Mouse (Mus musculus) WW6 (cell line): ENCODE data around the gene Ide.
"Not testable (repeated sequence)": the region's sequence is repeated elsewhere in the genome, so short reads cannot be mapped to it uniquely, and the experiment has no call there.

ENCODE experiments used
- DNase-seq: peaks from one replicate; pipeline ENCODE4 v3.0.0-alpha.2; 2013; ENCODE audit warnings: low read depth, low spot score

The Ide gene

DNA sequence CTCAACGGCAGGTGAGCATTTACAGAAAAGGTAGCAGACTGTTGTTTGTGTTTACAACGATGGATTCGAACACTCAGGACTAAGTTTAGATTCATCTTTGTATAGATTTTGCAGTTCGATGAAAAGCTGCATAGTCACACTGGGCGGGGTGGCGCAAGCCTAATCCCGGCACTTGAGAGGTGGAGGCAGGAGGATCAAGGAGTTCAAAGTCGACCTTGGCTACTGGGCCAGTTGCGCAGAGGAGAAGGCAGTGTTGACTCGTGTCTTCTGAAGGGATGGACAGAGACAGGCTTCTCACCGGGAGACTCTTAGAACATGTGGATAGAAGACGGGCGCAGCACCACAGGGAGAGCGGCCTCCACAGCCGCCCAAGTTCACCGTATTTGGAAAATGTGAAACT is 68.5 kb downstream of the Ide start:
- no peak for DNase-seq

GRCm38 (mm10) chr19:37265333-37266103 is 72.1 kb downstream of the Ide start:
- no peak for DNase-seq

GRCm38 (mm10) chr19:37263943-37264897 is 73.4 kb downstream of the Ide start:
- DNase-seq, result no peak

DNA sequence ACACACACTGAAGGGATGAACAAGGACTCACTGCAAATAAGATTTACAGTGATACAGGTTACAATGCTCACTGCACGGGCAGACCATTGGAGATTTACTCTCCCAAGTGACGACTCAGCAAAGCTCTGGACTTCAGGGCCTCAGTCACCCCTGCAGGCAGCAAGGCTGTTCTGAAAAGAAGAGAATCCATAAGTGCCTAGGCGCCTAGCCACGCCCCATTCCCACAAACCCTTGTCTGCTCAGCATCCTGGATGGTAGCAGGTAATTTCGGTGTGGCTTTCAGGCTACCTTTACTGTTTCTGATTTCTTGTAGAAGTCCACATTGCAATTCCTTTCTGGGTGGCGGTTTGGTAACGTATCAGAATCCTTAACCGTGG is 74.1 kb downstream of the Ide start:
- DNase-seq, result no peak

- DNase-seq, result no peak
These were observed 75.3 kb downstream of the Ide start for GRCm38 (mm10) chr19:37262389-37262788.

GRCm38 (mm10) chr19:37255321-37255720 is 82.3 kb downstream of the Ide start:
- no peak for DNase-seq

GRCm38 (mm10) chr19:37252104-37252503 is 85.5 kb downstream of the Ide start:
- DNase-seq, result no peak

GRCm38 (mm10) chr19:37248199-37248598 is 89.5 kb downstream of the Ide start:
- DNase-seq, result no peak

- DNase-seq, result no peak
These were observed 90.8 kb downstream of the Ide start for GRCm38 (mm10) chr19:37246859-37247258.

- no peak for DNase-seq
These were observed 94.9 kb downstream of the Ide start for GRCm38 (mm10) chr19:37242707-37243106.

DNA sequence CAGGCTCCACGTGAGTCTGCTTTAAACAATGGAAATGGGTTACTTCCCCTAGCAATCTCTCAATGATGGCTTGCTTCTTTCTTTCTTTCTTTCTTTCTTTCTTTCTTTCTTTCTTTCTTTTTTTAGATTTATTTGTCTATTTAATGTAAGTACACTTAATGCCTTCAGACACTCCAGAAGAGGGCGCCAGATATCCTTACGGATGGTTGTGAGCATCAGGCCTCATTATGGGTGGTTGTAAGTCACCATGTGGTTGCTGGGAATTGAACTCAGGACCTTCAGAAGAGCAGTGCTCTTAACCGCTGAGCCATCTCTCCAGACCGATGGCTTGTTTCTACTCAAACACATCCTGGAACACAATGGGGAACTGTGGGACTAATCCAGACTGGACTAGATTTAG is 96.5 kb downstream of the Ide start:
- no peak for DNase-seq

DNA sequence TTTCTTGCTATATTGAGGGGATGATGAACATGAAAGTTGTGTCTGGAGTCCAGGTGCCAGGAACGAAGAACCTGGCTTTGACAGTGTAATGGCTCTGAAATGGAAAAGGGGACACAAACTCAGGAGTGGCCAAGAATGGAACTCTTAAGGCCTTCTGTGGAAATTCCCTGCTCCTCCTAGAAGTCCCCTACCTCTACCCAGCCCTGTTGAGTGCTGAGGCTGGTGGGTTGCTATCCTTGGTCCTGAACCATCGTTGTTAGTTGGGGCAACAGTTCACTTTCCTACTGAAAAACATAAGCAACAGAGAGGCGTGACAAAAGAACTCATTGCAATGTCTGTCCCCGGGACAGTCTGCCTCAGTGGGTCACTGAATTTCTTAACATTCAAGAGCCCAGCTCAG is 98.6 kb downstream of the Ide start:
- no peak for DNase-seq

- no peak for DNase-seq
These were observed 99.0 kb downstream of the Ide start for GRCm38 (mm10) chr19:37238651-37239050.

- no peak for DNase-seq
These were observed 99.8 kb downstream of the Ide start for GRCm38 (mm10) chr19:37237712-37238437.

DNA sequence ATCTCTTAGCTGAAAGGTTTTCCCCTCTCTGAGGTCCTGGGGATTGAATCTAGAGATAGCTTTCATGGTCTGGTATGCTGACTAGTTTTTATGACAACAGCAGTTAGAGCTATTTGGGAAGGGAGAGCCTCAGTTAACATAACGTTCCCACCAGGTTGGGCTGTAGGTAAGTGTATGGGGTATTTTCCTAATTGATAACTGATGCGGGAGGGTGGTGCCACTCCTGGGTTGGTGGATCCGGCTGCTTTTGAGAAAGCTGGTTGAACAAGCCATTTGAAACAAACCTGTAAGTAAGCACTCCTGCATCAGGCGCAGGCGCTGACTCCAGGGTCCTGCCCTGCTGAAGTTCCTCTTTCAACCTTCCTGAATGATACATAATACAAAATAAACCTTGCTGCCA is 100.3 kb downstream of the Ide start:
- DNase-seq, result no peak

- DNase-seq, result no peak
These were observed 101.8 kb downstream of the Ide start for GRCm38 (mm10) chr19:37235818-37236217.

DNA sequence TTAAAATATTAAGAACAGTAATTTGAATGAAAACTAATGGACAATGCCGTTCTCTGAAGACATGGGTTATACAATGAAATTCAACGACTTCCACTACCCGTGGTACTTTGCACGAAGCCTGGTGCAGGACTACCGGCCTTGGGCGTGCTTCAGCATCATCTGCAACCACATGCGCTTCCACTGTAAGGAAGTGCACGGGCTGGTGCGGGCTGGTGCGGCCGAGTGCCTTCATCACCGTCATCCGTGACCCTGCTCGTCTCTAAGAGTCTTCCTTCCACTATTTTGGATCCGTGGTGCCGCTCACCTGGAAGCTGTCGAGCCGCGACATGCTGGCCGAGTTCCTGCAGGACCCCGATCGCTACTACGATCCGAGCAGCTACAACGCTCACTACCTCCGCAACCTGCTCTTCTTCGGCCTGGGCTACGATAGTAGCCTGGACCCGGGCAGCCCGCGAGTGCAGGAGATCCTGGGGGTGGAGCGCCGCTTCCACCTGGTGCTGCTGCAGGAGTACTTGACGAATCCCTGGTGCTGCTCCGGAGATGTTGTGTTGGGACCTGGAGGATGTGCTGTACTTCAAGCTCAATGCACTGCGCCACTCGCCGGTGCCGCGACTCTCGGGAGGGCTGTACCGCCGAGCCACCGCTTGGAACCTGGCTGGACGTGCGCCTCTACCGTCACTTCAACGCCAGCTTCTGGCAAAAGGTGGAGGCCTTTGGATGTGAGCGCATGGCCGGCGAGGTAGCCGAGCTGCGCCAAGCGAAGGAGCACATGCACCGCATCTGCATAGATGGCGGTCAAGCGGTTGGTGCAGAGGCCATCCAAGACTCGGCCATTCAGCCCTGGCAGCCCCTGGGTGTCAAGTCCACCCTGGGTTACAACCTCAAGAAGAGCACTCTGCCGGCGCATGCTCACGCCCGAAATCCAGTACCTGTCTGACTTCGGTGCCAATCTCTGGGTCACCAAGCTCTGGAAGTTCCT is 103.8 kb downstream of the Ide start:
- peak; percentile 43 for DNase-seq

DNA sequence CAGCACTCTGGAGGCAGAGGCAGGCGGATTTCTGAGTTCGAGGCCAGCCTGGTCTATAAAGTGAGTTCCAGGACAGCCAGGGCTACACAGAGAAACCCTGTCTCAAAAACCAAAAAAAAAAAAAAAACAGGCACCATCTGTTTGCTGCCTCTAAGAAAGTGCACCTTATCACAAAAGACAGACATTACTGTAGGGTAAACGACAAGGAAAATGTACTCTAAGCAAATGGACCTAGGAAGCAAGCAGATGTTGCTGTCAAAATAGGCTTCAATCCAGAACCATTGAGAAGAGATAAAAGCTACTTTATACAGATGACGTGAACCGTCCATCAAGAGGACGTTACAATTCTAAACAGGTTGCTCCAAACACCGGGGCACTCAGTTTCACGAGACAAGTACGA is 105.1 kb downstream of the Ide start:
- not testable (repeated sequence) for DNase-seq

DNA sequence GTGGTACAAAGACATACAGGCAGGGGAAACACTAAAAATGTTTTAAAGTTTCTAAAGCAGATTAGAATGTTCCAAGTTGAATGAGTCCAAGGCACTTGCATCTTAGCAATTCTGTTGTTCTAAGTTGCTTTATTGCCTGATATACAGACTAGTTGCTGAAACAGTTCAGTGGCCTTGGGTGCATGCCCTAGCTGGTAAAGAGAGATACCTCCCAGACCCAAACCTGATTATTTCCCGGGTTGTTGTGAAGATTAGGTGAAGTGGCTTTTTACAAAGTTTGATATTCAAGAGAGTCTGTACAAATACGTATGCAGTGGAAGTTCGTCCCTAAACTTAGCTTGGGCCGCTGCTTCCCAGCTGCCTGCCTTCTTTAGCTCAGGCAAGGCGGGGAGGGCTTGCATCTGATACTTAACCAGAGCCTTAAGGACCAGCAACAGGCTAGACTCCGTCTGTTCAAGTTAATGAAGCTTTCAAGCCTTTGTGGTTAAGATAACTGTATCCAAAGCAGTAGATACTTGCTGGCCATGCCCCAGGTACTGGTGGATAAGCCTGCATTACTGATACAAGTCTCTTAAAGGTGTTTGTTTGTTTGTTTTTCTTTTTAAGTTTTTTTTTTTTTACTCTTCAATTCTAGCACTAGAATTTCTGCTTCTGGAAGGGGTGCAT is 112.3 kb downstream of the Ide start:
- no peak for DNase-seq
